Mouse (Mus musculus): Measurements from ENCODE around the gene Qars. TPM values are rescaled to one million over a fixed set of nuclear protein-coding genes. Genes with fewer than 3 reads are reported as not detected.

Gene Qars
- polyA plus RNA-seq, 1 experiment: 35.0 TPM

GRCm38 (mm10) chr9:108499231-108499630, 8.3 kb upstream of the Qars start:
- no peak for TF ChIP-seq GATA1 (IDR thresholded peaks at IDR 0.05; ENCODE audit: low read length)

GRCm38 (mm10) chr9:108499943-108500342, 7.6 kb upstream of the Qars start:
- TF ChIP-seq GATA1 (IDR thresholded peaks at IDR 0.05; ENCODE audit: low read length): no peak

DNA sequence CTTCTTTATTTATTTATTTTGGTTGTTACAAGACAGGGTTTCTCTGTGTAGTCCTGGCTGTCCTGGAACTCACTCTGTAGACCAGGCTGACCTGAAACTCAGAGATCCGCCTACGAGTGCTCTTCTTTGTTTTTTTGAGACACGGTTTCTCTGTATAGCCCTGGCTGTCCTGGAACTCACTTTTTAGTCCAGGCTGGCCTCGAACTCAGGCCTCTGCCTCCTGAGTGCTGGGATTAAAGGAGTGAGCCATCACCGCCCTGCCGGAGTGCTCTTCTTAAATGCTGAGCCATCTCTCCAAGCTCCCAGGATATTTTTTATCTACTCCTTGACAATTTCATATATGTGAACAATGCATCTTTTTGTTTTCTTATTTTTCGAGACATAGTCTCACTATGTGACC, 605 bp upstream of the Qars start:
- TF ChIP-seq GATA1 (IDR thresholded peaks at IDR 0.05; ENCODE audit: low read length): no peak

DNA sequence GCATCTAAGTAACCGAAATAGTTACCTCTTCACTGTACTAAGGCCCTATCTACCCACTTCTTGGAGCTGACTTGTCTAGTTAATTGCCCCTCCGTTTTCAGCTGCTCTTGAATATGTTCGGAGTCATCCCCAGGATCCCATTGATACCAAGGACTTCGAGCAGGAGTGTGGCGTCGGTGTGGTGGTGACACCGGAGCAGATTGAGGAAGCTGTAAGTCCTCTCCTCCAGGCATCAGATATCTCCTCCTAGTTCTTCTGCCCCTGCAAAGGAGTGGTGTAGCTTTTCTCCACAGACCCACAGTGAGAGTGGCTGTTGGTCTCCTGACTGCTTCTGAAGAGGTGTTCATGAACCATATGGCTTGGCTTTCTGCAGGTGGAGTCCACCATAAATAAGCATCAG, 1.3 kb downstream of the Qars start:
- TF ChIP-seq GATA1 (IDR thresholded peaks at IDR 0.05; ENCODE audit: low read length): no peak

DNA sequence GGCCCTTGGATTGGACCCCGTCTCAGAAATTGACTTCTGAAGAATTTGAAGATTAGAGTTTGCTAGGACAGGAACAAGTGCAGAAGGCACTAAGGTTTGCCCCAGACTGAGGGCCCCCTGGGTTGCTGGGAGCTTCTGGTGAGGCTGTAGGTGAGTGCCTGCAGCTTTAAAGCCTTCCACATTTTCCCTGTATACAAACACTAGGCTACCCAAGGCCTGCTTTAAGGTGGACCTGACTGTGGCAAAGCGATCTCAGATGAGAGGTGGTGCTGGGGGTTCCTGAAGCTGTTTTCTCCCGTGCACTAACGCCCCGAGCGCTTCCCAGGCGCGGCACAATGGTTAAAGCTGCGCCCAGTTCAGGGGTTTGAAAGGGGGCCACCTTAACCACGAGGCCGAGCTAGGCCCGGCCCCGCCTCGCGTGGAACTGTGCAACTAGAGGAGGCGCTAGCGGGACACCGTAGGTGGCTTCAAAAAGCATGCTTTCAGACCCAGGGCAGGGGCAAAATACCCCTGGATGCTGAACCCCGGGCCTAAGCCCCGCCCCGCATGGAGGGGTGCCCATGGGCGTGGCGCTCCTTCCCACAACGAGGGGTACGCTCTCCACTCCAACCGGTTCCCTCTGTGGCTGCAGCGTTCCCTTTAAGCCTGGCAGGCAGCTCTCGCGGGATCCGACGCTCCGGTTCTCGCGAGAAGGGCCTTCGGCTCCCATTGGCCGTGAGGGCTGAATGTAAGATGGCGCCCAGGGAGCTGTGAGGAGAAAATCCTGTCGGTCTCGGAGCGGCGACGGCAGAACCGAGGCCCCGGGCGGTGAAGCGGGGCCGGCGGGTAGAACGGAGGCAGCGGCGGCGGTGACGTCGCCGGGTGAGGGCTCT, 9.1 kb downstream of the Qars start, which contains the start of gene Qrich1:
TSS of gene Qrich1 (plus strand) at position 427 of the 872 bp plus-strand sequence.
- no peak for TF ChIP-seq GATA1 (IDR thresholded peaks at IDR 0.05; ENCODE audit: low read length)

DNA sequence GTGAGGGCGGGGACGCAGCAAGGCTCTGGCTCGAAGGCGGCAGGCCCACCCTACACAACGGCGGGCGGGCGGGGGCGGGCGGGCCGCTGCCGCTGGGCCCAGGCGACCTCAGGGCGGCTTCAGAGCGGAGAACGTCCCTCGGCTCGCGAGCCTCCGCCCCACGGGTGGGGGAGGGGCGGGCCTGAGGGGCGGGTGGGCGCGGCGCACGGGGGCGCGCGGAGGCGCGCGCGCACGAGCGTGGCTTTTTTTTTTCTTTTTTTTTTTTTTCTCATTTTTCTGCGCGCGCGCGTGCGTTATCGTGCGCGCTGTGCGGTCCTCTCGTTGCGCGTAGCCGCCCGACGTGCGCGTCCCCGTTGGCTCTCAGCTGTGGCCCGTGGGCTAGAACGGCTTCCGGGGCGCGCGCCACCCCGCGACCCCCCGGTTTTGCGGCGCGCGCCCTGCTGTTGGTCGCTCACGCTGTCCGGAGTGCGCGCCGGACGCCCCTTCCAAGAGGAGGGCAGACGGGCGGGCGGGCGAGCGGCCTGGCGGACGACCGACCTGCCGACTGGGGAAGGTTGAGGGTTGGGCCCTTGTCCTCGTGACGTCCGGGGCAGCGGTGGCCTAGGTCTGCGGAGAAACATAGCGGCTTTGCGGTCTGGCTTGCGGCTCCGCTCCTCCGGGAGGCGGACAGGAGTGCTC, 9.9 kb downstream of the Qars start:
- TF ChIP-seq GATA1 (IDR thresholded peaks at IDR 0.05; ENCODE audit: low read length): no peak

- TF ChIP-seq GATA1 (IDR thresholded peaks at IDR 0.05; ENCODE audit: low read length): no peak
These were observed 10.4 kb downstream of the Qars start for GRCm38 (mm10) chr9:108517931-108518332.

- TF ChIP-seq GATA1 (IDR thresholded peaks at IDR 0.05; ENCODE audit: low read length): no peak
These were observed 14.1 kb downstream of the Qars start for GRCm38 (mm10) chr9:108521604-108522003.

- no peak for TF ChIP-seq GATA1 (IDR thresholded peaks at IDR 0.05; ENCODE audit: low read length)
These were observed 15.8 kb downstream of the Qars start for GRCm38 (mm10) chr9:108523341-108523740.

GRCm38 (mm10) chr9:108525400-108525799, 17.9 kb downstream of the Qars start:
- TF ChIP-seq GATA1 (IDR thresholded peaks at IDR 0.05; ENCODE audit: low read length): no peak

GRCm38 (mm10) chr9:108530954-108531353, 23.4 kb downstream of the Qars start:
- no peak for TF ChIP-seq GATA1 (IDR thresholded peaks at IDR 0.05; ENCODE audit: low read length)

DNA sequence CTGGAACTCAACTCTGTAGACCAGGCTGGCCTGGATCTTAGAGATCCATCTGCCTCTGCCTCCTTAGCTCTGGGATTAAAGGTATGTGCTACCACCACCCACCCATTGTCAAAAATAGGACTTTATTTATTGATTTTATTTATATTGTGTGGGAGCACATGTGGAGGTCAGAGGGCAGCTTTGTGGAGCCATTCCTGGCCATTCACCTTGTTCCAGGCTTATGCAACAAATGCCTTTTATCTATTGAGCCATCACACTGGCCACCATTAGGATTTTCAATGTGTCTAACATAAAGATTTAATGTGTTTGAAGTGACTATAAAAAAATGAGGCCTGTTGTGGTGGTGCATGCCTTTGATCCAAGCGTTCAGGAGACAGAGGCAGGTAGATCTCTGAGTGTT, 24.0 kb downstream of the Qars start:
- TF ChIP-seq GATA1 (IDR thresholded peaks at IDR 0.05; ENCODE audit: low read length): no peak

GRCm38 (mm10) chr9:108540846-108541245, 33.3 kb downstream of the Qars start:
- TF ChIP-seq GATA1 (IDR thresholded peaks at IDR 0.05; ENCODE audit: low read length): no peak

- no peak for TF ChIP-seq GATA1 (IDR thresholded peaks at IDR 0.05; ENCODE audit: low read length)
These were observed 38.5 kb downstream of the Qars start for GRCm38 (mm10) chr9:108545986-108546385.

- no peak for TF ChIP-seq GATA1 (IDR thresholded peaks at IDR 0.05; ENCODE audit: low read length)
These were observed 39.4 kb downstream of the Qars start for GRCm38 (mm10) chr9:108546875-108547274.

GRCm38 (mm10) chr9:108559169-108559568, 51.7 kb downstream of the Qars start:
- no peak for TF ChIP-seq GATA1 (IDR thresholded peaks at IDR 0.05; ENCODE audit: low read length)
